Mouse (Mus musculus) heart, adult 2 months (tissue): ENCODE data around the gene Rbfox3. TPM values are rescaled to one million over a fixed set of nuclear protein-coding genes. Genes with fewer than 3 reads are reported as not detected.
A peak's percentile ranks its signal among the peaks of the same experiment; 100 is the strongest.

Experiments
- DNase-seq, 2 experiments: peaks; one replicate each; pipeline ENCODE4 v3.0.0; 2021
- H3K27ac ChIP-seq: fragments of 200-600 bp; 2 replicates; pipeline ENCODE4 v1.8.1; 2022
- H3K27me3 ChIP-seq: fragments of 200-500 bp; 2 replicates; pipeline ENCODE4 v1.6.1; 2012; ENCODE audit warnings: mild to moderate bottlenecking, low read length, inconsistent platforms, mixed read lengths; ENCODE audit not compliant: control insufficient read depth, insufficient read depth
- H3K36me3 ChIP-seq: fragments of 200-500 bp; 2 replicates; pipeline ENCODE4 v1.6.1; 2012; ENCODE audit warnings: low read length, inconsistent platforms; ENCODE audit not compliant: control insufficient read depth, insufficient read depth
- H3K4me1 ChIP-seq: fragments of 200-500 bp; 2 replicates; pipeline ENCODE4 v1.6.1; 2011; ENCODE audit warnings: low read length; ENCODE audit not compliant: control insufficient read depth, insufficient read depth
- H3K4me3 ChIP-seq: fragments of 200-600 bp; 2 replicates; pipeline ENCODE4 v1.8.1; 2022
- H3K79me2 ChIP-seq: fragments of 200-500 bp; replicated peaks from 2 replicates; pipeline ENCODE4 v1.6.1; 2012; ENCODE audit warnings: mild to moderate bottlenecking, inconsistent platforms, low read length, moderate library complexity, mixed read lengths; ENCODE audit not compliant: control insufficient read depth, insufficient read depth
- H3K9ac ChIP-seq: fragments of 200-500 bp; 2 replicates; pipeline ENCODE4 v1.6.1; 2012; ENCODE audit warnings: low read depth, mild to moderate bottlenecking, control low read depth, inconsistent platforms, low read length, mixed read lengths
- CTCF ChIP-seq: fragments of 200-600 bp; IDR thresholded peaks from 2 replicates; pipeline ENCODE4 v1.8.1; 2022; ENCODE audit warnings: antibody characterized with exemption, mild to moderate bottlenecking, moderate library complexity
- EP300 ChIP-seq: fragments of 200-500 bp; IDR thresholded peaks from 2 replicates; pipeline ENCODE4 v1.6.1; 2011; ENCODE audit warnings: low read depth, low read length, control low read depth; ENCODE audit not compliant: insufficient read depth
- POLR2A ChIP-seq: fragments of 200-500 bp; IDR thresholded peaks from 2 replicates; pipeline ENCODE4 v1.6.1; 2011; ENCODE audit warnings: mild to moderate bottlenecking, low read depth, low read length, control low read depth; ENCODE audit not compliant: insufficient read depth
- WGBS: fragments of 180-500 bp; shearing (Covaris S2); methylation state at CpG from one replicate; pipeline ENCODE4 v1.1.7; 2018; 5-methylcytosine and 5-hydroxymethylcytosine counted together
- intact Hi-C: fragments of 180-260 bp; cut with DNase I; formaldehyde crosslinking; loops from one replicate; pipeline ENCODE4 v1.15.1; 2025
- polyA plus RNA-seq: library from polyadenylated mRNA; depleted of rRNA; stranded (reverse); fragments of >200 nt; gene quantifications from 2 replicates; pipeline ENCODE4 v1.2.3, GENCODE M21; 2012
- total RNA-seq, 2 experiments: library from RNA; stranded (reverse); gene quantifications; 2 replicates each; pipeline ENCODE4 v1.2.3; 2021

Gene Rbfox3
- total and polyA plus RNA-seq, 3 experiments = 0.16 to 0.23 TPM; not detected in 1

GRCm38 (mm10) chr11:118486881-118487772, 424.3 kb downstream of the Rbfox3 start:
- Histone ChIP-seq H3K27ac (no peak overlapping the region), H3K27me3 (no peaks in the 10 kb centered on the region), H3K9ac (peak overlapping the region; percentile 20; the same call in 1 of the 2 replicates), H3K4me3 (no peak overlapping the region), H3K36me3 (no peaks in the 10 kb centered on the region), H3K79me2 (no peaks in the 10 kb centered on the region), H3K4me1 (no peaks in the 10 kb centered on the region)
- WGBS = 58% methylated on average over 29 of the region's 29 CpGs
- intact Hi-C loops = no loop called here
- no peak for DNase-seq
- TF ChIP-seq POLR2A = no peak
- TF ChIP-seq CTCF = no peak
- TF ChIP-seq EP300 = no peak

DNA sequence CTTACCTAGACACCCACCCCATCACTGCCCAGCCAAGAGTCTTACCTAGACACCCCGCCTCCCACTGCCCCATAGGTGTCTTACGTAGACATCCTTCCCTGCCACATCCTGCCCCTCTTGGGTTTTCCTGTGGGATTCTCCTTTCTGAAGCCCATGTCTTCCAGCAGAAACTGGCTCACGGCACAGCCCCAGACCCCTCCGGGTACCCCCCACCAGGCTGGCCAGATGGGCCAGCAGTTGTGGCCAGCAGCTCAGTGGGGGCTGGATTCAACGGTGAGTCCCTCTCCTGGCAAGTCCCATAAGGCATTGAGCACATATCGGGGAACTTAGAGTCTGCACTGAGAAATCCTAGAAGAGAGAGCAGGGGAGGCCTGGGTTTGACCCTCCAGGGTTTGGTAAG, 425.1 kb downstream of the Rbfox3 start:
- H3K4me1 ChIP-seq = no peaks in the 10 kb centered on the region
- TF ChIP-seq CTCF (no peak), POLR2A (no peak), EP300 (no peak)
- no peaks in the 10 kb centered on the region for H3K27me3 ChIP-seq
- H3K79me2 ChIP-seq = no peaks in the 10 kb centered on the region
- WGBS = 86% methylated on average over 6 of the region's 6 CpGs
- intact Hi-C loops = no loop called here
- no peak overlapping the region for H3K9ac ChIP-seq
- DNase-seq = no peak
- no peaks in the 10 kb centered on the region for H3K36me3 ChIP-seq
- no peak overlapping the region for H3K27ac ChIP-seq
- no peak overlapping the region for H3K4me3 ChIP-seq

GRCm38 (mm10) chr11:118485780-118486179, 425.6 kb downstream of the Rbfox3 start:
- DNase-seq = no peak
- H3K4me1 ChIP-seq = no peaks in the 10 kb centered on the region
- no peak for TF ChIP-seq CTCF
- TF ChIP-seq EP300 = no peak
- no peak for TF ChIP-seq POLR2A
- no peak overlapping the region for H3K9ac ChIP-seq
- H3K27ac ChIP-seq = no peak overlapping the region
- no peaks in the 10 kb centered on the region for H3K36me3 ChIP-seq
- H3K79me2 ChIP-seq = no peaks in the 10 kb centered on the region
- 91% methylated on average over 3 of the region's 3 CpGs for WGBS
- intact Hi-C loops = no loop called here
- no peaks in the 10 kb centered on the region for H3K27me3 ChIP-seq
- H3K4me3 ChIP-seq = no peak overlapping the region

GRCm38 (mm10) chr11:118485338-118485737, 426.1 kb downstream of the Rbfox3 start:
- H3K4me1 ChIP-seq = no peaks in the 10 kb centered on the region
- no peaks in the 10 kb centered on the region for H3K27me3 ChIP-seq
- intact Hi-C loops = no loop called here
- no peak for DNase-seq
- no peak overlapping the region for H3K27ac ChIP-seq
- H3K9ac ChIP-seq = no peak overlapping the region
- H3K4me3 ChIP-seq = no peak overlapping the region
- no peaks in the 10 kb centered on the region for H3K79me2 ChIP-seq
- WGBS = 78% methylated on average over 11 of the region's 11 CpGs
- no peaks in the 10 kb centered on the region for H3K36me3 ChIP-seq
- no peak for TF ChIP-seq EP300
- TF ChIP-seq POLR2A = no peak
- no peak for TF ChIP-seq CTCF

- no peak for DNase-seq
- Histone ChIP-seq H3K4me3 (no peak overlapping the region), H3K27me3 (no peaks in the 10 kb centered on the region), H3K9ac (no peak overlapping the region), H3K4me1 (no peaks in the 10 kb centered on the region; the same call in 1 of the 2 replicates), H3K27ac (no peak overlapping the region), H3K36me3 (no peaks in the 10 kb centered on the region), H3K79me2 (no peaks in the 10 kb centered on the region)
- no peak for TF ChIP-seq CTCF
- no peak for TF ChIP-seq POLR2A
- TF ChIP-seq EP300 = no peak
- WGBS = 90% methylated on average over 8 of the region's 8 CpGs
- intact Hi-C loops = no loop called here
Observed at GRCm38 (mm10) chr11:118484169-118484568, 427.2 kb downstream of the Rbfox3 start.

DNA sequence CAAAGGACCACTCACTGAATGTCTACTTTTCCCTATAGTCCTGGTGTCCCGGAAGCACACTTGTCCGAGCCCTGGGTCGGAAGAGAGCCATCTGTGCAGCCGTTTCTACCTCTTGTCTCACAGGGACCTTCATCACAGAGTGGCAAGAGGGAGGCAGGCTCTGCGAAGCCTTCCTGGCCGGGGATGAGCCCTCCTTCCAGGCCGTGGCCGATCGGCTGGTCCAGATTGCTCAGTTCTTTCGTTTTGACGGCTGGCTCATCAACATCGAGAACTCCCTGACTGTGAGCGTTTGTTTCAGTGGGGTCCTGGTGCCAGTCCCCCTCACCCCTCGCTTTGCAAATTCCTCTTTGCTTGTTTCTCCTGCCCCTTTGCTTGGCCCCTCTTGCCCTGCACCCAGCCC, 429.6 kb downstream of the Rbfox3 start:
- Histone ChIP-seq H3K36me3 (no peaks in the 10 kb centered on the region), H3K27me3 (no peaks in the 10 kb centered on the region), H3K9ac (no peak overlapping the region), H3K4me1 (no peaks in the 10 kb centered on the region; the same call in 1 of the 2 replicates), H3K4me3 (no peak overlapping the region), H3K27ac (no peak overlapping the region), H3K79me2 (no peaks in the 10 kb centered on the region)
- WGBS = 90% methylated on average over 14 of the region's 14 CpGs
- intact Hi-C loops = no loop called here
- TF ChIP-seq EP300 = no peak
- TF ChIP-seq POLR2A = no peak
- TF ChIP-seq CTCF = no peak
- DNase-seq = no peak
